Comparison of ENCODE assay signal across 35 mouse cellular contexts in the genomic region with DNA sequence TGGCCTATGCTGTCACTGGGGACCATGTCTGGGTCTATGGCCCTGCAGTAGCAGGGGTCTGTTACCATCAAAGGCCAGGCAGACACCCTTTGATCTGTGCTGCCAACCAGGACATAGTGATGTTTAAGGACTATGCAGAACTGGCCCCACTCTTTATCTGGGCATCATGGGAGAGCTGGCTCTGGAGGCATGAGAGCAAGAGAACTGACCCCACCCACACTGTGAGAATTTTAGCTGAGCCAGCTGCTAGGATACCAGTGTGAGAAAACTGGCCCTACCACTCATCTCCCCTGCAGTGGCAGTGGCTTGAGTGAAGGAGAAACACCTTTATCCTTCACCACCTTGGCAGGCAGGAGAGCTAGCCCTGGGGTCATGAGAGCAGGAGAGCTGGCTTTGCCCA. TPM values are rescaled to one million over a fixed set of nuclear protein-coding genes. Genes with fewer than 3 reads are reported as not detected.
A peak's percentile ranks its signal among the peaks of the same experiment; 100 is the strongest.
DNase-seq lines count a peak whose midpoint lies in the region; ATAC-seq lines count a peak whose summit lies in the region.
"Had no signal": no experiment of that assay in that cellular context is flagged by ENCODE, and none has a peak within 500 bp of the region (broad histone marks: within the 10 kb centered on the region; RNA-seq: fewer than 3 reads in every experiment).

No protein-coding gene starts in this region.

- H3K9me3 ChIP-seq in embryonic facial prominence, embryonic 12.5 days = no peaks in the 10 kb centered on the region
- H3K9me3 ChIP-seq in embryonic facial prominence, embryonic 10.5 days = no peaks in the 10 kb centered on the region
- no peaks in the 10 kb centered on the region for H3K9me3 ChIP-seq in liver, embryonic 12.5 days (replicated peaks)
- H3K9me3 ChIP-seq: heart, embryonic 13.5 days; hindbrain, embryonic 15.5 days; limb, embryonic 13.5 days had no signal

- DNase-seq in embryonic facial prominence, embryonic 10.5 days (ENCODE audit: low spot score) = no peak
- DNase-seq in liver = no peak
- DNase-seq in lung, postnatal 25 days (ENCODE audit: low spot score) = peak; percentile 16
- no peak for DNase-seq in lung, postnatal 4 days
- DNase-seq in adrenal gland, postnatal 36 days = no peak
- DNase-seq: adrenal gland, adult 2 months; cerebellum, adult 8-10 months; cerebellum, postnatal 25 days; gastrocnemius, adult 2 months; gastrocnemius, postnatal 36 days; heart, adult 18-20 months; heart, postnatal 10 days; kidney, adult 18-20 months; lung, embryonic 14.5 days; retina, postnatal 1 day; right cerebral cortex, postnatal 14 days; thymus, adult 18-20 months; thymus, postnatal 25 days had no signal

- no peak overlapping the region for H3K27ac ChIP-seq in embryonic facial prominence, embryonic 12.5 days
- H3K27ac ChIP-seq in embryonic facial prominence, embryonic 10.5 days (replicated peaks) = no peak overlapping the region
- H3K27ac ChIP-seq in liver, embryonic 12.5 days = no peak overlapping the region
- H3K27ac ChIP-seq: forebrain, embryonic 13.5 days; heart, embryonic 13.5 days; hindbrain, embryonic 15.5 days; kidney, postnatal 0 days; limb, embryonic 13.5 days; macrophage; neural tube, embryonic 13.5 days had no signal

- no peaks in the 10 kb centered on the region for H3K27me3 ChIP-seq in embryonic facial prominence, embryonic 12.5 days
- no peaks in the 10 kb centered on the region for H3K27me3 ChIP-seq in embryonic facial prominence, embryonic 10.5 days (replicated peaks; ENCODE audit: low read depth, poor library complexity, severe bottlenecking)
- no peaks in the 10 kb centered on the region for H3K27me3 ChIP-seq in liver, embryonic 12.5 days (replicated peaks)
- H3K27me3 ChIP-seq: CH12.LX; forebrain, embryonic 13.5 days; heart, embryonic 13.5 days; hindbrain, embryonic 15.5 days; limb, embryonic 13.5 days; neural tube, embryonic 13.5 days had no signal

- 0 out of 2 replicates have a peak, but pooled peaks have one; percentile 35 for ATAC-seq in embryonic facial prominence, embryonic 12.5 days (ENCODE audit: insufficient number of reproducible peaks, insufficient read depth, low FRiP score, low TSS enrichment)
- ATAC-seq in liver, embryonic 12.5 days = peak; percentile 60; the same call in 1 of the 2 replicates
- peak; percentile 55 for ATAC-seq in erythroid progenitor cell, adult 5-6 weeks (replicated peaks; ENCODE audit: low FRiP score, poor library complexity, severe bottlenecking)
- ATAC-seq: activated CD4-positive, CD25-positive, alpha-beta regulatory T cell, adult 4 months; forebrain, embryonic 13.5 days had no signal

- no peak overlapping the region for H3K4me3 ChIP-seq in embryonic facial prominence, embryonic 12.5 days
- no peak overlapping the region for H3K4me3 ChIP-seq in embryonic facial prominence, embryonic 10.5 days
- no peak overlapping the region for H3K4me3 ChIP-seq in liver, embryonic 12.5 days
- H3K4me3 ChIP-seq: erythroblast, embryonic 14.5 days; forebrain, embryonic 13.5 days; gastrocnemius, adult 2 months; heart, embryonic 13.5 days; hindbrain, embryonic 15.5 days; limb, embryonic 13.5 days; neural tube, embryonic 13.5 days had no signal

- H3K9ac ChIP-seq in embryonic facial prominence, embryonic 12.5 days = no peak overlapping the region
- H3K9ac ChIP-seq in liver, embryonic 12.5 days = no peak overlapping the region
- H3K9ac ChIP-seq: forebrain, embryonic 13.5 days; heart, embryonic 13.5 days; hindbrain, embryonic 15.5 days; limb, embryonic 13.5 days; lung, embryonic 14.5 days; neural tube, embryonic 13.5 days had no signal

- H3K4me2 ChIP-seq in embryonic facial prominence, embryonic 12.5 days (replicated peaks) = no peak overlapping the region
- no peak overlapping the region for H3K4me2 ChIP-seq in liver, embryonic 12.5 days
- H3K4me2 ChIP-seq: forebrain, embryonic 13.5 days; heart, embryonic 13.5 days; hindbrain, embryonic 15.5 days; limb, embryonic 13.5 days; lung, embryonic 14.5 days; neural tube, embryonic 13.5 days had no signal

- H3K4me1 ChIP-seq in embryonic facial prominence, embryonic 12.5 days = no peaks in the 10 kb centered on the region
- H3K4me1 ChIP-seq in embryonic facial prominence, embryonic 10.5 days = no peaks in the 10 kb centered on the region
- H3K4me1 ChIP-seq in liver, embryonic 12.5 days = peaks cover 18% of the 10 kb centered on the region
- H3K4me1 ChIP-seq: forebrain, embryonic 13.5 days; hindbrain, embryonic 15.5 days; limb, embryonic 13.5 days; neural tube, embryonic 13.5 days had no signal

- no peaks in the 10 kb centered on the region for H3K36me3 ChIP-seq in embryonic facial prominence, embryonic 12.5 days
- no peaks in the 10 kb centered on the region for H3K36me3 ChIP-seq in embryonic facial prominence, embryonic 10.5 days (replicated peaks)
- H3K36me3 ChIP-seq in liver, embryonic 12.5 days = peaks cover 6% of the 10 kb centered on the region; the same call in 1 of the 2 replicates
- H3K36me3 ChIP-seq: hindbrain, embryonic 15.5 days; limb, embryonic 13.5 days; neural tube, embryonic 13.5 days had no signal

RNA-seq across cellular contexts. Expression of a gene that starts 19.1 kb away (rescaled TPM):
- 10.9 and 13.2 TPM in 2 replicates for polyA plus RNA-seq in embryonic facial prominence, embryonic 12.5 days (2016; fragmentation: Nextera tagmentation; extraction: Ambion mirVana)
- 5.1 and 6.7 TPM in 2 replicates for polyA plus RNA-seq in embryonic facial prominence, embryonic 10.5 days (2016; fragmentation: Nextera tagmentation; extraction: Ambion mirVana)
- polyA plus RNA-seq in liver, embryonic 12.5 days (2016; fragmentation: Nextera tagmentation; extraction: Ambion mirVana) = 15.5 and 15.9 TPM in 2 replicates
- total RNA-seq in erythroid progenitor cell, adult 5-6 weeks (2015; ENCODE audit: low replicate concordance) = 121 and 144 TPM in 2 replicates
- 172 and 178 TPM in 2 replicates for total RNA-seq in erythroid progenitor cell, adult 5-6 weeks (2017; ENCODE audit: low replicate concordance)
- total RNA-seq in adrenal gland, postnatal 36 days (2021) = 10 to 100 TPM; 32.0 to 35.0 TPM

RNA-seq across cellular contexts. Expression of a gene that starts 19.2 kb away (rescaled TPM):
- polyA plus RNA-seq in embryonic facial prominence, embryonic 12.5 days (2016; fragmentation: Nextera tagmentation; extraction: Ambion mirVana) = 130 and 137 TPM in 2 replicates
- polyA plus RNA-seq in embryonic facial prominence, embryonic 10.5 days (2016; fragmentation: Nextera tagmentation; extraction: Ambion mirVana) = 80.8 and 86.6 TPM in 2 replicates
- polyA plus RNA-seq in liver, embryonic 12.5 days (2016; fragmentation: Nextera tagmentation; extraction: Ambion mirVana) = 184 and 196 TPM in 2 replicates
- total RNA-seq in erythroid progenitor cell, adult 5-6 weeks (2015; ENCODE audit: low replicate concordance) = 91.2 and 119 TPM in 2 replicates
- 141 and 142 TPM in 2 replicates for total RNA-seq in erythroid progenitor cell, adult 5-6 weeks (2017; ENCODE audit: low replicate concordance)
- 100 to 1,000 TPM; 264 to 303 TPM for total RNA-seq in adrenal gland, postnatal 36 days (2021)

RNA-seq across cellular contexts. Expression of a gene that starts 43.8 kb away (rescaled TPM):
- polyA plus RNA-seq in embryonic facial prominence, embryonic 12.5 days (2016; fragmentation: Nextera tagmentation; extraction: Ambion mirVana) = 0.08 and 0.15 TPM in 2 replicates
- polyA plus RNA-seq in embryonic facial prominence, embryonic 10.5 days (2016; fragmentation: Nextera tagmentation; extraction: Ambion mirVana) = 0.13 TPM in 1 of 2 replicates, not detected in the other
- not detected in 2 replicates for polyA plus RNA-seq in liver, embryonic 12.5 days (2016; fragmentation: Nextera tagmentation; extraction: Ambion mirVana)
- total RNA-seq in erythroid progenitor cell, adult 5-6 weeks (2015; ENCODE audit: low replicate concordance) = not detected in 2 replicates
- 0.15 TPM in 1 of 2 replicates, not detected in the other for total RNA-seq in erythroid progenitor cell, adult 5-6 weeks (2017; ENCODE audit: low replicate concordance)
- total RNA-seq in adrenal gland, postnatal 36 days (2021) = 1 to 10 TPM; 1.1 to 1.8 TPM
- total RNA-seq: gastrocnemius, adult 2 months; gastrocnemius, postnatal 36 days; hematopoietic stem cell, adult 5-6 weeks had no signal
- polyA plus RNA-seq: C2C12; embryonic facial prominence, embryonic 11.5 days; erythroblast, embryonic 14.5 days; kidney, postnatal 0 days; limb, embryonic 13.5 days; lung, embryonic 14.5 days; macrophage; small intestine, adult 2 months had no signal
